Comparison of ENCODE assay signal across 23 mouse cellular contexts in the genomic region with DNA sequence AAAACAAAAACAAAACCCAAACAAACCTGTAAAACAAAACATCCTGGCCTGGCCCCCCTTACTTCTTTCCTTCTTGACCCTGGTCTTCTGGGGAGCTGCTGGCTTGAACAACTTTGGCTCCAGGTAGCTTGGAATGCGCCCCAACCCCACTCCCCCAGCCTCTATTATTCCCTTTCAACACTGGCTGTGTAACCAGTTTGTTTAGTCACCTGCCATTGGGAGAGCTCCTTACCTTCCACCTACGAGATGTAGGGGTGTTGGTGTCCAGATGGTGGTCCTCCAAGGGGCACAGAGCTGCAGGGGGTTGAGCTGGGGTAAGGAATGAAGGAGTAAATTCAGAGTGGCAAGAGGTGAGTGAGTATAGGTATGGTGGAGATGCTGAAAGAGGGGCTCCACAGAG. TPM values are rescaled to one million over a fixed set of nuclear protein-coding genes. Genes with fewer than 3 reads are reported as not detected.
A peak's percentile ranks its signal among the peaks of the same experiment; 100 is the strongest.
DNase-seq lines count a peak whose midpoint lies in the region; ATAC-seq lines count a peak whose summit lies in the region.
"Had no signal": no experiment of that assay in that cellular context is flagged by ENCODE, and none has a peak within 500 bp of the region (broad histone marks: within the 10 kb centered on the region; RNA-seq: fewer than 3 reads in every experiment).

No protein-coding gene starts in this region.

- no peak overlapping the region for H3K27ac ChIP-seq in heart, embryonic 11.5 days (ENCODE audit: low read depth, low read length)
- no peak overlapping the region for H3K27ac ChIP-seq in intestine, embryonic 14.5 days (ENCODE audit: low read depth)
- H3K27ac ChIP-seq in intestine, embryonic 15.5 days: no peak overlapping the region
- H3K27ac ChIP-seq: embryonic facial prominence, embryonic 13.5 days; embryonic facial prominence, embryonic 15.5 days; forebrain, embryonic 10.5 days; forebrain, embryonic 12.5 days had no signal

- no peaks in the 10 kb centered on the region for H3K4me1 ChIP-seq in heart, embryonic 11.5 days (ENCODE audit: control insufficient read depth, insufficient read depth, low read length)
- H3K4me1 ChIP-seq in intestine, embryonic 14.5 days (replicated peaks; ENCODE audit: control insufficient read depth, insufficient read depth, low read length): no peaks in the 10 kb centered on the region
- H3K4me1 ChIP-seq in intestine, embryonic 15.5 days (replicated peaks): no peaks in the 10 kb centered on the region
- H3K4me1 ChIP-seq: embryonic facial prominence, embryonic 13.5 days; embryonic facial prominence, embryonic 15.5 days; forebrain, embryonic 10.5 days had no signal

- peaks cover 34% of the 10 kb centered on the region for H3K36me3 ChIP-seq in heart, embryonic 11.5 days (ENCODE audit: control insufficient read depth, insufficient read depth, low read length)
- peaks cover 50% of the 10 kb centered on the region for H3K36me3 ChIP-seq in intestine, embryonic 14.5 days (ENCODE audit: control insufficient read depth, insufficient read depth, low read length)
- peaks cover 43% of the 10 kb centered on the region for H3K36me3 ChIP-seq in intestine, embryonic 15.5 days

- no peak for ATAC-seq in heart, embryonic 11.5 days (replicated peaks; ENCODE audit: insufficient number of reproducible peaks, low FRiP score, low TSS enrichment)
- ATAC-seq in intestine, embryonic 14.5 days (replicated peaks; ENCODE audit: low FRiP score, low TSS enrichment, low read depth): no peak
- ATAC-seq in intestine, embryonic 15.5 days: no peak
- ATAC-seq: forebrain, embryonic 14.5 days; forebrain, embryonic 16.5 days had no signal

- no peak overlapping the region for H3K9ac ChIP-seq in heart, embryonic 11.5 days (ENCODE audit: low read depth, low read length)
- no peak overlapping the region for H3K9ac ChIP-seq in intestine, embryonic 14.5 days (ENCODE audit: low read length)
- H3K9ac ChIP-seq in intestine, embryonic 15.5 days: no peak overlapping the region
- H3K9ac ChIP-seq: embryonic facial prominence, embryonic 13.5 days; embryonic facial prominence, embryonic 15.5 days; forebrain, embryonic 12.5 days had no signal

- no peak overlapping the region for H3K4me3 ChIP-seq in heart, embryonic 11.5 days (ENCODE audit: low read depth, low read length)
- no peak overlapping the region for H3K4me3 ChIP-seq in intestine, embryonic 14.5 days (ENCODE audit: low read depth, low read length)
- no peak overlapping the region for H3K4me3 ChIP-seq in intestine, embryonic 15.5 days (replicated peaks)
- H3K4me3 ChIP-seq: embryonic facial prominence, embryonic 13.5 days; embryonic facial prominence, embryonic 15.5 days; erythroblast, embryonic 14.5 days; forebrain, embryonic 10.5 days; forebrain, embryonic 12.5 days had no signal

- 82% methylated on average over 2 of the region's 2 CpGs for WGBS in heart, embryonic 11.5 days (ENCODE audit: insufficient replicate concordance)
- 84% methylated on average over 2 of the region's 2 CpGs for WGBS in intestine, embryonic 14.5 days
- 88% methylated on average over 2 of the region's 2 CpGs for WGBS in intestine, embryonic 15.5 days

- no peaks in the 10 kb centered on the region for H3K27me3 ChIP-seq in heart, embryonic 11.5 days (ENCODE audit: control insufficient read depth, insufficient read depth, low read length)
- H3K27me3 ChIP-seq in intestine, embryonic 14.5 days (replicated peaks; ENCODE audit: control insufficient read depth, insufficient read depth, low read length): no peaks in the 10 kb centered on the region
- H3K27me3 ChIP-seq in intestine, embryonic 15.5 days (replicated peaks): no peaks in the 10 kb centered on the region
- H3K27me3 ChIP-seq: embryonic facial prominence, embryonic 13.5 days; embryonic facial prominence, embryonic 15.5 days; forebrain, embryonic 12.5 days had no signal

- DNase-seq in heart, adult 11 months: peak; percentile 79
- peak; percentile 35 for DNase-seq in intestine, embryonic 14.5 days (ENCODE audit: low spot score)
- peak; percentile 23 for DNase-seq in testis, postnatal 10 days (ENCODE audit: low spot score)
- DNase-seq in testis, postnatal 14 days (ENCODE audit: low spot score): no peak
- DNase-seq: adrenal gland, adult 2 months; adrenal gland, postnatal 10 days; adrenal gland, postnatal 25 days; cerebellum, adult 11 months; cerebellum, adult 18-20 months; cerebellum, adult 8-10 months; cerebellum, adult 9-11 months; cerebellum, postnatal 14 days; cerebellum, postnatal 36 days; embryo, embryonic 11 days had no signal

- no peaks in the 10 kb centered on the region for H3K9me3 ChIP-seq in heart, embryonic 11.5 days (replicated peaks; ENCODE audit: control insufficient read depth, low read length)
- 0 out of 2 replicates have a peak, but pooled peaks cover 12% of the 10 kb centered on the region for H3K9me3 ChIP-seq in intestine, embryonic 14.5 days (ENCODE audit: control insufficient read depth, low read length)
- H3K9me3 ChIP-seq in intestine, embryonic 15.5 days: no peaks in the 10 kb centered on the region
- H3K9me3 ChIP-seq: forebrain, embryonic 12.5 days had no signal

- no peak overlapping the region for H3K4me2 ChIP-seq in heart, embryonic 11.5 days
- no peak overlapping the region for H3K4me2 ChIP-seq in intestine, embryonic 14.5 days (ENCODE audit: low read length)
- H3K4me2 ChIP-seq in intestine, embryonic 15.5 days (replicated peaks): no peak overlapping the region
- H3K4me2 ChIP-seq: embryonic facial prominence, embryonic 13.5 days; embryonic facial prominence, embryonic 15.5 days; forebrain, embryonic 12.5 days had no signal

RNA-seq across cellular contexts. Expression of a gene that starts 6.9 kb away (rescaled TPM):
- 34.6 and 37.7 TPM in 2 replicates for polyA plus RNA-seq in heart, embryonic 11.5 days (2014; fragmentation: Nextera tagmentation; extraction: Ambion mirVana)
- polyA plus RNA-seq in intestine, embryonic 14.5 days (2014; fragmentation: Nextera tagmentation; extraction: Ambion mirVana): 65.8 and 74.5 TPM in 2 replicates
- 54.3 and 56.0 TPM in 2 replicates for polyA plus RNA-seq in intestine, embryonic 15.5 days (2015; fragmentation: Nextera tagmentation; extraction: Ambion mirVana)

RNA-seq across cellular contexts. Expression of a gene that starts 7.3 kb away (rescaled TPM):
- 201 and 211 TPM in 2 replicates for polyA plus RNA-seq in heart, embryonic 11.5 days (2014; fragmentation: Nextera tagmentation; extraction: Ambion mirVana)
- 398 and 449 TPM in 2 replicates for polyA plus RNA-seq in intestine, embryonic 14.5 days (2014; fragmentation: Nextera tagmentation; extraction: Ambion mirVana)
- polyA plus RNA-seq in intestine, embryonic 15.5 days (2015; fragmentation: Nextera tagmentation; extraction: Ambion mirVana): 430 and 467 TPM in 2 replicates
